Mouse (Mus musculus): ENCODE results near the gene Tead4. TPM values are rescaled to one million over a fixed set of nuclear protein-coding genes. Genes with fewer than 3 reads are reported as not detected.

Gene Tead4
- polyA plus RNA-seq (2015; fragmentation: Nextera tagmentation; extraction: Ambion mirVana) = 0.89 and 0.93 TPM in 2 replicates

DNA sequence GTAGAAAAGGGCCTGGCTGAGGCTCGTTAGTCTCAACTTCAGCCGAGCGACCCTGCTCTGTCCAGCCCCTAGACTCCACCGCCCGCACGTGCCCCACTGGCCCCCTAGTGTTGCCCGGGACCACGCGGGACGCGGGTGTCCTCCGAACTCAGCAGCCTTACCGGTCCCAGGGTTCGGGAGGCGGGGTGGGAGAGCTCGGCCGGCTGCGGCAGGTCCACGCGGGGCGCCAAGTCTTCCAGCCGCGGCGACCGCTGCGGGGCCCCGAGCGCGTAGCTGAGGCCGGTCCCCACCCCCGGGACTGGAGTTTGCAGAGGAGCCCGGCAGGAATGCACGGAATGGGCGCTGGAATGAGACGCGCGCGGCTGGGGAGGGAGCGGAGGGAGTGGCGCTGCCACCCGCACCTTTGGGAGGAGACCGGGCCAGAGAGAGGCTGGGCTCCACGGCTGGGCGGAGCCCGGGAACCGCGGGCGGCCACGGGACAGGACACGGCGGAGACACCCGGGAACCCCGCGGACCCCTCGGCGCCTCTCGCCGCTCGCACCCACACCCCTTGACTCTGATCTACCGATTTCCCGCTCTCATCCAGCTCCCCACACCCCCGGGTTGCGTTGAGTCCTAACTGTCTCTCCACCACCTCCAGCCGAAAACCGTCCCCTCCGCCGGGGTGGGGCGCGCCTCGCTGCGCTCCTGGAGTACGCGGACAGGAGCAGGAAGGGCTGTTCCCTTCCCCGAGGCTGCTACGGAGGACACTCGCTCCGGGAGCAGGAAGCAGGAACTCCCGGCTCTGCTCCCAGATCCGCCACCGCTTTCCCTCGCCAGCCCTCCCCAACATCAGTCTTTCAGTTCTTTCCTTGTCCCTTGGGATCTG, at the start of gene Tead4:
Gene Tead4 (minus strand): TSS at position 690 of the 868 bp plus-strand sequence.
- peak; percentile 64 for ATAC-seq (ENCODE audit: low FRiP score)
- WGBS = under 1% methylated on average over 80 of the region's 81 CpGs

DNA sequence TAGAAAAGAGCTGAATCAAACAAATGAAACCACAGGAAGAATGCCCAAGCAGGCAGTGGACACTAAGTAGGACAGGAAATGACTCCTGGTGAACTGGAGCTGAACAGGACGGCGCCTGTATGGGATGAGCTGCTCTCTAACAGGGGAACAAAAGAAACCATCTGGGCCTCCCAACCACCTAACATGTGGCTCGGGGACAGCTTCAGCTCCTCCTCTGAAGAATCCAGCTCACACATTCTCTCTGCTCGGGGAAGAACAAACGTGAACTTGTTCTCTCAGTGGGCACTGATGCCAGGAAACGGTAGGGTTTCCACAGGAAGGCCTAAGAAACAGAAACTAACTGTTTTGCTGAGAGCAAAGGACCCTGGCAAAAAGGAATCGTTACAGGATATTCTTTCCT, 49.1 kb upstream of the Tead4 start:
- H3K27ac ChIP-seq (replicated peaks) = peak overlapping the region; percentile 64
- no peaks in the 10 kb centered on the region for H3K27me3 ChIP-seq (replicated peaks)

More for the DNA sequence above, at the start of gene Tead4:
- peak within 1 kb of the TSS; percentile 100 for H3K4me2 ChIP-seq
- no peaks in the 10 kb centered on the region for H3K36me3 ChIP-seq
- peak within 1 kb of the TSS; percentile 65 for H3K4me3 ChIP-seq (replicated peaks)
- H3K9ac ChIP-seq (replicated peaks) = peak within 1 kb of the TSS; percentile 60
- H3K4me1 ChIP-seq = peaks cover 30% of the 10 kb centered on the region
- H3K27me3 ChIP-seq (replicated peaks) = peaks cover 54% of the 10 kb centered on the region
- H3K9me3 ChIP-seq (replicated peaks) = no peaks in the 10 kb centered on the region
- H3K27ac ChIP-seq (replicated peaks) = no peak within 1 kb of the TSS

DNA sequence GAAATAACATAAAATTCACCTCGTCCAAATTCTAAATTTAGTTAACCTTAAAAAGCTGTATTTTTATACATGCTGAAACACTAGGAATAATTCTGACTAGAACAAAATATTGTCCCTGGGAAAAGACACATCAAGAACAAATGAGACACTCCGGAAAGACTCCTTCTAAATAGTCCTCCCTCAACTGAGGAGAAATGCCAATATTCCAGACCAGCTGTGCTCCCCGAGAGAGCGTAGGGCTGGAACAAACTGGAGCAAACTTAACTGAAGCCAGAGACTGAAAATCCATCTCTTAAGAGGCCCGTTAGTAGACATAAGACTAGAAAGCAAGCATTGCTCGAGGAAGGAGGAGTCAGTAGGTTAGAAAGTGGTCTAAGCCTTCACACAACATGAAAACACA, 46.2 kb upstream of the Tead4 start:
- H3K9me3 ChIP-seq (replicated peaks) = no peaks in the 10 kb centered on the region
- ATAC-seq (ENCODE audit: low FRiP score) = no peak
- H3K36me3 ChIP-seq = peaks cover 15% of the 10 kb centered on the region
- H3K4me2 ChIP-seq = no peak overlapping the region
- no peak overlapping the region for H3K27ac ChIP-seq (replicated peaks)
- no peak overlapping the region for H3K9ac ChIP-seq (replicated peaks)
- H3K27me3 ChIP-seq (replicated peaks) = no peaks in the 10 kb centered on the region
- WGBS = 82% methylated on average over 6 of the region's 6 CpGs
- H3K4me1 ChIP-seq = peaks cover 20% of the 10 kb centered on the region; the same call in 1 of the 2 replicates
- H3K4me3 ChIP-seq (replicated peaks) = no peak overlapping the region

More for the DNA sequence above, 49.1 kb upstream of the Tead4 start:
- Histone ChIP-seq H3K36me3 (0 out of 2 replicates have a peak, but pooled peaks cover 4% of the 10 kb centered on the region), H3K4me1 (peaks cover 27% of the 10 kb centered on the region), H3K9ac (replicated peaks) (no peak overlapping the region), H3K9me3 (replicated peaks) (no peaks in the 10 kb centered on the region), H3K4me2 (no peak overlapping the region), H3K4me3 (replicated peaks) (no peak overlapping the region)
- 36% methylated on average over 7 of the region's 7 CpGs for WGBS
- ATAC-seq (ENCODE audit: low FRiP score) = peak; percentile 65

DNA sequence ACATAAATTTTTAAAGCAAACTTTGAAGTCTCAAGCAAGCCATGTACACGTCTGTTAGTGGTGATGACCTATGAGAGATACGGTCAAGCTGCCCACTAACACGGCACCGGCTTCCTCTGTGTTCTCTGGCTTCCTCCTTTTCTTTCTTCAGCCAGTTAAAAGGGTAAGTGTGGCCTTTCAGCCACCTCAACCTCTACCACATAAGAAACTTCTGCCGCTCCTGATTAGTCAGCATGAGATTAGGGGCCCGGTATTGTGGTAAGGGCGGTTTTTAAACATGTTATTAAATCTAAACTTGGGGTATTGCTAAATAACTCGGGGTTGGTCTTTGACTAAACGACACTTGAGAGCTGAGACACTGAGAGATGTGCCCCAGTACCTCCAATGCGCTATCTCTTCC, 45.0 kb upstream of the Tead4 start:
- Histone ChIP-seq H3K27me3 (replicated peaks) (no peaks in the 10 kb centered on the region), H3K4me2 (no peak overlapping the region), H3K9me3 (replicated peaks) (no peaks in the 10 kb centered on the region), H3K27ac (replicated peaks) (no peak overlapping the region), H3K36me3 (peaks cover 11% of the 10 kb centered on the region), H3K4me3 (replicated peaks) (no peak overlapping the region), H3K9ac (replicated peaks) (no peak overlapping the region), H3K4me1 (peaks cover 20% of the 10 kb centered on the region; the same call in 1 of the 2 replicates)
- 91% methylated on average over 10 of the region's 10 CpGs for WGBS
- no peak for ATAC-seq (ENCODE audit: low FRiP score)

DNA sequence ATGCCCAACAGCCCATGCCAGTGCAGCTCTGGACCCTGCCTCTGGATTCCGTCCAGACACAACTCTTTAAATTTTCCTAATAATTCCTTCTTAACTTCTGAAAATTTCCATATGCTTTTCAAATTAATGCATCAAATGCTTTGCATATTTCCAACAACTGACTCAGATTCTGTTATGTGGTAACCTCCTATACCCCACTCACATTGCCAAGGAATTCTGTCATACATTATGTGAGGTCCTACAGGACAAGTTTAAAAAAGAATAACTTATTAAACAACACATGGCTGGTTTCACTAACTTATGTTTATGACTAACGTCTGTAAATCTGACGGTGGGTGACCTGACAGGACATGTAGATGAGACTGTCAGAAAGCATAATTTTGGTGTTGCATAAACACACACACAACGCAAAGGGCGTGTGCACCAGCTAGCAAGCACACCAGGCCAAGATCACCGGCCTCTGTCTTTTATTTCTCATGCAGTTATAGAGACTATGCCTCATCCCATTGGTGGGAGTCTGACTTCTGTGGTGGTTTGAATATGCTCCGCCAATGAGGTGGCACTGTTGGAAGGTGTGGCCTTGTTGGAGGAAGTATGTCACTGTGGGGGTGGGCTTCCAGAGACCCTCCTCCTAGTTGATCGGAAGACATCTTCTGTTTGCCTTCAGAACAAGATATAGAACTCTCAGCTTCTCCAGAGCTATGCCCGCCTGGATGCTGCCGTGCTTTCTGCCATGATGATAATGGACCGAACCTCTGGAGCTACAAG, 41.5 kb upstream of the Tead4 start:
- Histone ChIP-seq H3K4me3 (replicated peaks) (no peak overlapping the region), H3K27me3 (replicated peaks) (no peaks in the 10 kb centered on the region), H3K4me1 (peaks cover 25% of the 10 kb centered on the region; the same call in 1 of the 2 replicates), H3K36me3 (peaks cover 11% of the 10 kb centered on the region), H3K4me2 (no peak overlapping the region), H3K27ac (replicated peaks) (no peak overlapping the region), H3K9me3 (replicated peaks) (no peaks in the 10 kb centered on the region), H3K9ac (replicated peaks) (no peak overlapping the region)
- ATAC-seq (ENCODE audit: low FRiP score) = no peak
- WGBS = 96% methylated on average over 11 of the region's 11 CpGs

DNA sequence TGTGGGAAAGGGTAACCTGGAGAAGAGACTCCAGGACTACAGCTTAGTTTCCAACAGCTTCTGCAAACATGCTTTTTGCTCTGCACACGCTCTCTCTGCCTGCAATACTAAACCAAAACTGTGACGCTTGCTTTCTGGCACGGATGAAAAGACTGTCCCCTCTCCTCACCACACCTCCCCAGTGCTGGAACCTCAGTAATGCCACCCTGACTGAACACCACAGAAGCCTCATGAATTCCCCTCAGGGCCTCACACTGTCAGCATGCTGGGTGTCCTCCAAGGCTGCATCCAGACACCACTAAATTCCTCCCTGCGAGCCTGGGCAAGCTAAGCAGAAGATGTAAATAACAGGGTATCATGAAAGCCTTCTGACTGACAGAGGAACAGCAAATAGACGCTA, 38.3 kb upstream of the Tead4 start:
- Histone ChIP-seq H3K9ac (replicated peaks) (no peak overlapping the region), H3K27ac (replicated peaks) (peak overlapping the region; percentile 56), H3K27me3 (replicated peaks) (no peaks in the 10 kb centered on the region), H3K4me1 (peaks cover 21% of the 10 kb centered on the region; the same call in 1 of the 2 replicates), H3K4me3 (replicated peaks) (no peak overlapping the region), H3K9me3 (replicated peaks) (no peaks in the 10 kb centered on the region), H3K36me3 (peaks cover 29% of the 10 kb centered on the region), H3K4me2 (no peak overlapping the region)
- peak; percentile 39; the same call in 1 of the 2 replicates for ATAC-seq (ENCODE audit: low FRiP score)
- 39% methylated on average over 5 of the region's 5 CpGs for WGBS

DNA sequence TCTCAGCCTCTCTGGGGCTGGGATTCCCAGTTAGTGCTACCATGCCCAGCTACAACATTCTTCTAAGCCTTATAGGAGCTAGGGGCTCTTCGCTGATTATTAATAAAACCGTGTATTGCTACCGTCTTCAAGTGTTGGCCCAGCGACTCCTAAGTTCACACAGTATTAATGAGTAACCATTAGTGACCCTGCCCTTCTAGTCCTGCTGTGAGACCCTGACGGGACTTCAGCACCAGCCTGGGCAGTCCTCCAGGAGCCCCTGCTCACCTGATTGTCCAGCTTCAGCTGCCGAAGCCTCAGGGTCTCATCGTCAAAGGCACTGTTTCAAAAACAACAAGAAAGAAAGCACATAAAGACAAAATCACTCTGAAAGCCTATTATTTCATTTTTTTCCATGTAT, 36.8 kb upstream of the Tead4 start:
- Histone ChIP-seq H3K36me3 (peaks cover 38% of the 10 kb centered on the region), H3K4me1 (peaks cover 21% of the 10 kb centered on the region; the same call in 1 of the 2 replicates), H3K9me3 (replicated peaks) (no peaks in the 10 kb centered on the region), H3K27ac (replicated peaks) (no peak overlapping the region), H3K27me3 (replicated peaks) (no peaks in the 10 kb centered on the region), H3K4me2 (no peak overlapping the region), H3K9ac (replicated peaks) (no peak overlapping the region), H3K4me3 (replicated peaks) (no peak overlapping the region)
- ATAC-seq (ENCODE audit: low FRiP score) = no peak
- 77% methylated on average over 7 of the region's 7 CpGs for WGBS

DNA sequence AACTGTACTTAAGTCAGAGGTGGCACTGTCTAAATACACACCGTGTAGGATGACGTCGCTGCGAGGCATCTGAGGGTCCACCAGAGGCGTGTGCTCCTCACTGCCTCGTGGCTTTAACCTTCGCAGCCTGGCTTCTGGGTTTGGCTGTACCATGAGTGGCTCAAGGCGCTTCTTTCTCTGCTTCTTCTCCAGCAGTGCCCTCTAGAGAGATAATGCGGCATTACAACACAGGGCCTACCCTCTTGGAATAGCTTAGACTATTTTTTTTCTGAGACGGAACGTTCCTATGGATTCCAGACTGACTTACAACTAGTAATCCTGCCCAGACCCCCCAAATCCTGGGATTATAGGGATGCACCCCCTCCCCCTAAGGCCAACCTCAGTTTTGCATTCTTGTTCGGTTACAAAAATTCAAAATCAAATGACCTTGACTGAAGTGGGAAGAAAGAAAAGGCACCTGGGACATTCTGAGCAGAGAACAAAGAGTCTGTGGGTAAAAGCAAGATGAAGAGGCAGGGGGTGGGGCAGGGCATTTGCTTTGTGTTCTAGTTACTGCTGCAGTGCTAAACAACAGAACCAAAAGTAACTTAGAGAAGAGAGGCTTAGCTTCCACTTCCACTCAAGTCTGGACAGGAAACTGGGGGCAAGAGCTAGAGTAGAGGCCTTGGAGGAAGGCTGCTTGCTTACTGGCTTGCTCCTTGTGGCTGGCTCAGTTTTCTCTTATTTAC, 33.9 kb upstream of the Tead4 start:
- Histone ChIP-seq H3K27ac (replicated peaks) (0 out of 2 replicates have a peak overlapping the region, but pooled peaks have one; percentile 9), H3K9ac (replicated peaks) (no peak overlapping the region), H3K4me3 (replicated peaks) (no peak overlapping the region), H3K4me2 (no peak overlapping the region), H3K9me3 (replicated peaks) (no peaks in the 10 kb centered on the region), H3K27me3 (replicated peaks) (no peaks in the 10 kb centered on the region), H3K4me1 (peaks cover 18% of the 10 kb centered on the region; the same call in 1 of the 2 replicates), H3K36me3 (peaks cover 49% of the 10 kb centered on the region)
- ATAC-seq (ENCODE audit: low FRiP score) = peak; percentile 63
- WGBS = 19% methylated on average over 12 of the region's 12 CpGs

DNA sequence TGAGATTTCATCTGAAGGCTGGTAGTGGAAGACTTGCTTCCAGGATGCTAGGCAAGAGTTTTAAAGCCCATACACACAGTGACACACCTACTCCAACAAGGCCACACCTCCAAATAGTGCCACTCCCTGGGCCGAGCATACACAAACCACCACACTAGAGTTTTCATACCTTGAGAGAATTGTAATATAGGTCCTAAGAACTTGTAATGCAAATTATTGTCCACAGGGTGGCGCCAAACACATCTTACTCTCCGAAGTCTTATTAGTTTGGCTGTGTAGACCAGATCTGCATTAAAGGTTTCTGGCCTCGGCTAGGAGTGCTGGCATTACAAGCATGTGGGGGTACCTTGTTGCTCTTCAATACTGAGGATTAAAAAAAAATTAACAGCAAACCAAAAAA, 17.7 kb upstream of the Tead4 start:
- no peaks in the 10 kb centered on the region for H3K27me3 ChIP-seq (replicated peaks)
- ATAC-seq (ENCODE audit: low FRiP score) = peak; percentile 58; the same call in 1 of the 2 replicates
- peaks cover 21% of the 10 kb centered on the region for H3K36me3 ChIP-seq
- no peak overlapping the region for H3K27ac ChIP-seq (replicated peaks)
- H3K9ac ChIP-seq (replicated peaks) = no peak overlapping the region
- WGBS = 13% methylated on average over 4 of the region's 4 CpGs
- no peaks in the 10 kb centered on the region for H3K4me1 ChIP-seq
- no peak overlapping the region for H3K4me3 ChIP-seq (replicated peaks)
- H3K4me2 ChIP-seq = no peak overlapping the region
- H3K9me3 ChIP-seq (replicated peaks) = no peaks in the 10 kb centered on the region

DNA sequence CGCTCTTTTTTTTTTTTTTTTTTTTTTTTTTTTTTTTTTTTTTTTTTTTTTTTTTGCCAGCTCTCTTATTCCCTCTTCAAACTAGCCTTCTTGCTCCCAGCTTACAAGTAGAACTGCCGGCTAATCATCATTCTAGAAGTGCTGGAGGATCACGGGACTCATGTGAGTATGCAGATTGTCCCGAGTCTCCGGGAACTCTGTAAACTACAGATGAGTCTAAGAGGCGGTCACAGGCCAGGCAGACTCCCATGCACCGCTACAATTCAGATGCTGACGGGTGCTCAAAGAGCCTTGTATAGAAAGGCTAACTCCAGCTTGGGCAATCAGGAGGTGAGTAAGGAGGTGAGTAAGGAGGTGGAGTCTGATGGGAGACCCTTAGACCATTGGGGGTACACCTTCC, 15.0 kb upstream of the Tead4 start:
- Histone ChIP-seq H3K27ac (replicated peaks) (no peak overlapping the region), H3K4me2 (no peak overlapping the region), H3K9me3 (replicated peaks) (no peaks in the 10 kb centered on the region), H3K9ac (replicated peaks) (no peak overlapping the region), H3K4me3 (replicated peaks) (no peak overlapping the region), H3K36me3 (no peaks in the 10 kb centered on the region), H3K4me1 (no peaks in the 10 kb centered on the region), H3K27me3 (replicated peaks) (no peaks in the 10 kb centered on the region)
- 80% methylated on average over 8 of the region's 8 CpGs for WGBS
- no peak for ATAC-seq (ENCODE audit: low FRiP score)

DNA sequence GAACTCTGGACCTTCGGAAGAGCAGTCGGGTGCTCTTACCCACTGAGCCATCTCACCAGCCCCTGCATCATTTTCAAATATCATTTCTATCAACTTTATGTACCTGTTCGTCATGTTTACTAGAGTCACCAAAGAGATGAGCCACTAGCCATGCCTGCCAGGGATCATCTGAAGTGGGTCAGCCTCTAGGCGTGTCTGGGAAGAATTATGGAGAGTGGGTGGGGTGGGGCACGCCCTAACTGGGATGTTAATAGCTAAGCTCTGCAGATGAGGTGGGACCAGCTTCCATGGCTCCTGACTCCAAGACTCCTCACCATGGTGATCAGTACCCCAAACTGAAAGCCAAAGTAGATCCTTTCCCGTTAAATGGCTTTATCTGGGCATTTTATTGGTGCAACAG, 14.2 kb upstream of the Tead4 start:
- ATAC-seq (ENCODE audit: low FRiP score) = no peak
- H3K4me3 ChIP-seq (replicated peaks) = no peak overlapping the region
- H3K9me3 ChIP-seq (replicated peaks) = no peaks in the 10 kb centered on the region
- no peak overlapping the region for H3K9ac ChIP-seq (replicated peaks)
- H3K27ac ChIP-seq (replicated peaks) = no peak overlapping the region
- H3K4me2 ChIP-seq = no peak overlapping the region
- WGBS = 91% methylated on average over 6 of the region's 6 CpGs
- H3K4me1 ChIP-seq = no peaks in the 10 kb centered on the region
- H3K27me3 ChIP-seq (replicated peaks) = no peaks in the 10 kb centered on the region
- H3K36me3 ChIP-seq = no peaks in the 10 kb centered on the region
